Mouse (Mus musculus) embryonic fibroblast, embryonic 13.5 days (primary cell): ENCODE data around the gene Acap3. TPM values are rescaled to one million over a fixed set of nuclear protein-coding genes. Genes with fewer than 3 reads are reported as not detected.
A peak's percentile ranks its signal among the peaks of the same experiment; 100 is the strongest.

Experiments used
- H3K27ac ChIP-seq: 2 replicates; pipeline ENCODE4 v1.5.1; 2012; ENCODE audit warnings: low read length, control low read depth, inconsistent platforms; ENCODE audit not compliant: insufficient read depth
- H3K4me1 ChIP-seq: 2 replicates; pipeline ENCODE4 v1.6.1; 2011; ENCODE audit warnings: low read length; ENCODE audit not compliant: control insufficient read depth, insufficient read depth
- H3K4me3 ChIP-seq: 2 replicates; pipeline ENCODE4 v1.5.1; 2011; ENCODE audit warnings: mild to moderate bottlenecking, control low read depth, low read length; ENCODE audit not compliant: insufficient read depth
- CTCF ChIP-seq: IDR thresholded peaks from 2 replicates; pipeline ENCODE4 v1.5.1; 2011; ENCODE audit warnings: mild to moderate bottlenecking, control low read depth, low read length, moderate library complexity, borderline replicate concordance; ENCODE audit not compliant: insufficient read depth
- POLR2A ChIP-seq: IDR thresholded peaks from 2 replicates; pipeline ENCODE4 v1.6.1; 2011; ENCODE audit warnings: low read depth, mild to moderate bottlenecking, control low read depth, low read length, moderate library complexity
- polyA plus RNA-seq: library from polyadenylated mRNA; stranded (reverse); fragments of >200 nt; gene quantifications from 2 replicates; pipeline ENCODE4 v1.2.4, GENCODE M21; 2011; ENCODE audit warnings: low read depth; ENCODE audit not compliant: missing spikeins, insufficient read length

Gene Acap3
- polyA plus RNA-seq, result 18.1 and 25.7 TPM in 2 replicates

DNA sequence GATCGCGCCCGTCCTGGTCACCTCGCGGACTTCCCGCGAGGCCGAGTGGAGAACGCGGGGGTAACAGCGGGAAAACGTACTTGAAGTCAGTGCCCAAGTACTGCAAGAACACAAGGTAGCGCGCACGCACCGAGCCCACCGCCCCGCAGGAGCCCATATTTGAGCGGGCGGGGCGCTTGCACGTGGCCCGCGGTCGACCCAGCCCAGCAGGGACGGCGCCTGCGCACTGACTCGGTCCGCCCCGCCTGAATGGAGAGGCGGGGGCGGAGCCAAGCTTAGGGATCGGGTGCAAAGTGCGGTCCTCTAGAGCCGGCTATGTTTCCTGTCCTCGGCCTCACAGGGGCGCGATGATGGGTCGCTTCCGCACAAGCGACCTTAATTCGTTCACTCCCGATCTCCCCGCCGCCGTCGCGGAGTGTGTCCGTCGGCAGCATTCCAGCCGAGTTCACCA is at the start of gene Acap3, which contains the start of gene Pusl1:
Acap3 (plus strand) TSS at position 272 of the 451 bp plus-strand sequence.
Pusl1 (minus strand) TSS at position 231 of the 451 bp plus-strand sequence.
- TF ChIP-seq POLR2A, result peak; percentile 86
- no peak for TF ChIP-seq CTCF
- peak within 1 kb of the TSS; percentile 92 for H3K27ac ChIP-seq
- H3K4me1 ChIP-seq, result peaks cover 7% of the 10 kb centered on the region; the same call in 1 of the 2 replicates
- H3K4me3 ChIP-seq, result peak within 1 kb of the TSS; percentile 70

DNA sequence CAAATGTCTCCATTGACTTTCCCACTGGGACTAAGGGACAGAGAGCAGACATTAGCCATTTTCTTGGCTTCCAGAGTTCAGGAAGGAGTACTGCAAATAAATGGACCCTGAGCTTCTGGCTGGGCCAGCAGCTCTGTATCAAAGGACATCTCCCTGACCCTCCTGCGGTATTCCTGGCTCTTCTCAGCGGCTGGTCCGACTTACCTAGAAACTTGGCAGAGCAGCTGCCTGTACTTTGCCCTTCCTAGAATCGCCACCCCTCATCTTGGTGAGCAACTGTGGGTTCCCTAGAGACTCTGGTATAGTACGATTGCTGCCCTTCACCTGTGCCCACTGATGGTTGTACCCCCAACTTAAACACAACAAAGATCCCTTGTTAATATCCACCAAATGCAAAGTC is 48.4 kb upstream of the Acap3 start:
- Histone ChIP-seq H3K4me1 (peaks cover 4% of the 10 kb centered on the region; the same call in 1 of the 2 replicates), H3K4me3 (no peak overlapping the region), H3K27ac (no peak overlapping the region)
- TF ChIP-seq CTCF (no peak), POLR2A (no peak)

GRCm38 (mm10) chr4:155846871-155847578 is 44.6 kb upstream of the Acap3 start, which contains the start of gene Dvl1:
Dvl1 (plus strand) TSS chr4:155847402.
- TF ChIP-seq CTCF, result 0 out of 2 replicates have a peak, but pooled peaks have one; percentile 21
- peak; percentile 62 for TF ChIP-seq POLR2A
- Histone ChIP-seq H3K4me1 (peaks cover 6% of the 10 kb centered on the region; the same call in 1 of the 2 replicates), H3K4me3 (peak within 1 kb of the TSS; percentile 69), H3K27ac (peak within 1 kb of the TSS; percentile 70)

- H3K4me1 ChIP-seq, result peaks cover 6% of the 10 kb centered on the region; the same call in 1 of the 2 replicates
- H3K27ac ChIP-seq, result no peak overlapping the region
- peak overlapping the region; percentile 69 for H3K4me3 ChIP-seq
- TF ChIP-seq POLR2A (no peak), CTCF (no peak)
These were observed 43.9 kb upstream of the Acap3 start for GRCm38 (mm10) chr4:155847591-155848352.

DNA sequence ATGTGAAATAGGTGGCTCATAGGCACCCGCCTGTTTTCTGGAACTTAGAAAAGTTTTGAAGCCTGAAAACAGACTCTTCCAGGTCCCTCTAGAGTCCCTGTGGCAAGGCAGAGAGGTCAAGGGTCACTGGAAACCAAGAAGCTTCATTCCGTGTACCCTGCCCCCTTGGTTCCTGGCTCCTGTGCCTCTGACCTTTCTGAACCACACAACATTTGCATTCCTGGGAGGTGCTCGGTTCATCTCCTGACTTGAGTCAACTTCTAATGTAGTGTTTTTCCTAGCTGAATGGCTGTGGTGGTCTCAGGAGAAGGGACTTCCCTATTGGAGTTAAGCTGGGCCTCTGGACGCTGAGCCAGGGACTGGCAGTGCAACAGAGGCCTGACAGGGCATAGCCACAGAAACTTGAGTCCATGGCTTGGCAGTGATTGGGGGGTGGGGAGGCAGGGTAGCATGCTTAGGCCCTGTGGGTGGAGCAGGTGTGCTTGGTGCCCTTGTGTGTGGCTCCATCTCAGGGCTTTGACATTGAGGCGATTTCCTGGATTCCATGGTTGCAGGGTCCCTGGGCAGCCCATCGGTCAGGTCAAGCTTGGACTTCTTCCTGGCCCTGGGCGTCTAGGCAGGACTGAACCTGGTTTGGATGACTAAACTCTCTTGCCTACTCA is 43.1 kb upstream of the Acap3 start:
- no peak for TF ChIP-seq POLR2A
- Histone ChIP-seq H3K4me3 (peak overlapping the region; percentile 69), H3K27ac (no peak overlapping the region), H3K4me1 (peaks cover 6% of the 10 kb centered on the region; the same call in 1 of the 2 replicates)

DNA sequence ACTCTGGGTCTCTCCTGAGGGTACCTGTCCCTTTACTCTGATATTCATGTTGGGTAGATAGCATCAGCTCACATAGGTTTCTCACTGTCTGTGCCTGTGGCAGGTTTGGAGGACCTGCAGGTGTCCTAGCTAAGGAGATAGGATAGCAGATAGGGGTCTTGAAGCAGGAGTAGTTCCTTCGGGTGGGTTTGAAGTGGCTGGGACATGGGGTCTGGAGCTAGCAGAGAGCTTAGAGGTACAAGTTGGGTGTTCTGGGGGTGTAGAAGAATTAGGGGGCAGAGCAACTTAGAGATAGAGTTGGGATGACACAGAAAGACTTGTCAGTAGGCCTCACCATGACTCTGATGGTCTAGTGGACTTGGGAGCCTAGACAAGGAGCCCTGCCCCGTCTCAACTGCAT is 42.2 kb upstream of the Acap3 start:
- Histone ChIP-seq H3K4me3 (no peak overlapping the region), H3K4me1 (peaks cover 6% of the 10 kb centered on the region; the same call in 1 of the 2 replicates), H3K27ac (no peak overlapping the region)
- no peak for TF ChIP-seq POLR2A
- no peak for TF ChIP-seq CTCF

- Histone ChIP-seq H3K4me1 (peaks cover 6% of the 10 kb centered on the region; the same call in 1 of the 2 replicates), H3K4me3 (no peak overlapping the region)
- TF ChIP-seq CTCF, result no peak
- TF ChIP-seq POLR2A, result no peak
These were observed 41.7 kb upstream of the Acap3 start for GRCm38 (mm10) chr4:155849792-155850451.

GRCm38 (mm10) chr4:155851368-155851767 is 40.3 kb upstream of the Acap3 start:
- Histone ChIP-seq H3K4me3 (no peak overlapping the region), H3K27ac (no peak overlapping the region), H3K4me1 (peaks cover 6% of the 10 kb centered on the region; the same call in 1 of the 2 replicates)
- TF ChIP-seq POLR2A (no peak), CTCF (no peak)

More at GRCm38 (mm10) chr4:155849792-155850451, 41.7 kb upstream of the Acap3 start:
- no peak overlapping the region for H3K27ac ChIP-seq
